Mouse (Mus musculus): Measurements from ENCODE around the gene Ankdd1a.

The Ankdd1a gene

GRCm38 (mm10) chr9:65519807-65520504 lies at the start of gene Ankdd1a:
Gene Ankdd1a (minus strand): TSS chr9:65520193.
- DNase-seq (ENCODE audit: low read depth, low spot score) = no peak

- no peak for DNase-seq (ENCODE audit: low read depth, low spot score)
Observed at GRCm38 (mm10) chr9:65569491-65569971, 49.5 kb upstream of the Ankdd1a start.

- no peak for DNase-seq (ENCODE audit: low read depth, low spot score)
Observed at GRCm38 (mm10) chr9:65568787-65569186, 48.8 kb upstream of the Ankdd1a start.

- DNase-seq (ENCODE audit: low read depth, low spot score) = no peak
Observed at GRCm38 (mm10) chr9:65564698-65565097, 44.7 kb upstream of the Ankdd1a start.

GRCm38 (mm10) chr9:65563073-65563472 lies 43.1 kb upstream of the Ankdd1a start:
- DNase-seq (ENCODE audit: low read depth, low spot score) = no peak

DNA sequence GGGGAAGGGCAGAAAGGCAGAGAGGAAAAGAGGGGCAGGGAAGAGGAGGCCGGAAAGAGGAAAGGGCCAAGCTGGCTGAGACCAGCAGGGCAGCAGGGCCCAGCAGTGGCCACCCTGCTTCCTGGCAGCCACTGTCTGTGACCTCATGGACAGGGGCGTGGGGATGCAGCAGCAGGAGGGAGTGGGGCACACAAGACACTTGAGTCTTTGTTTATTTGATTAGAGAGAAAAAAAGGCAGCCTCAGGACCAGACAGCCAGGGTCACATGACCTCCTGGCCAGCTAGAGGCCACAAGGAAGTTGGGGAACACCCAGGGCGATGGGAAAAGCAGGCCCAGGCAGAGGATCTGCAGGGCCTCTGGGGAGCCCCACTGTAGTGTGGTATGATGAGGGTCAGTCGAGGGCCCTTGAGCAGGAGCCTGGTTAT lies 42.1 kb upstream of the Ankdd1a start:
- DNase-seq (ENCODE audit: low read depth, low spot score) = no peak

DNA sequence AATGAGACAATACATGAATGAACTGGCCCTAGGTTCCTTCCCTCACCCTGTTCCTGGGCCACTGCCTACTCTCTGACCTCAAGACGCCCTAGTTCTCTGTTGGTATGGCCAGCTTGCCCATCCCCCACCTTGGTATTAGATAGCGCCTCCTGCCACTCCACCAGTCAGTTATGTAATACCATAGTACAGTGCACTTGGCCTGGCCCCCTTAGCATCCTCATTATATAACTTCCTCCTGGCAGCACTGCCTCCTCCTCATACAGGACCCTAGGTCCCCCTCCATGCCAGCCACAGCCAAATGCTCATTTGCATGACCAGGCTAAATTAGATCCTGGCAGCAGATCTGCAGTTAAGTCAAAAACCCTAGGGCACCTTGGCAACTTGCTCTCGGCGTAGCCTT lies 41.0 kb upstream of the Ankdd1a start:
- DNase-seq (ENCODE audit: low read depth, low spot score) = no peak

GRCm38 (mm10) chr9:65558806-65559205 lies 38.8 kb upstream of the Ankdd1a start:
- DNase-seq (ENCODE audit: low read depth, low spot score) = no peak

DNA sequence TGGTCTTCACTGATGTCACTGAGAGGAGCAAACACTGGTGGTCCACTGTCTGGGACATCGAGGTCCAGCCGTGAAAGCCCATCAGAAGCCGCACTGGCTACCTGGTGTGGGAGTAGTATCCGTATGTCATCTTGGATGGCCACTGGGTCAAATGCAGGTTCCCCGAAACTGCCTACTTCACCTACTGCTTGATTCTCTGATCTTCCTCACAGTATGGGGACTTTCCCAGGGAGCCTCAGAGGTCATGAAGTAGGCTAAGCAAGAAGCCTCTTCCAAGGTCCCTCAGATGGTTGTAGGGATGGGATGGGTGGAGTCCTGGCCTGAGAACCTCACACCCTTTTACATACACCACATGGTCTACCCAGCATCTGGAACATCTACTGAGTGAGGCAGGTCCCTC lies 37.0 kb upstream of the Ankdd1a start:
- no peak for DNase-seq (ENCODE audit: low read depth, low spot score)

DNA sequence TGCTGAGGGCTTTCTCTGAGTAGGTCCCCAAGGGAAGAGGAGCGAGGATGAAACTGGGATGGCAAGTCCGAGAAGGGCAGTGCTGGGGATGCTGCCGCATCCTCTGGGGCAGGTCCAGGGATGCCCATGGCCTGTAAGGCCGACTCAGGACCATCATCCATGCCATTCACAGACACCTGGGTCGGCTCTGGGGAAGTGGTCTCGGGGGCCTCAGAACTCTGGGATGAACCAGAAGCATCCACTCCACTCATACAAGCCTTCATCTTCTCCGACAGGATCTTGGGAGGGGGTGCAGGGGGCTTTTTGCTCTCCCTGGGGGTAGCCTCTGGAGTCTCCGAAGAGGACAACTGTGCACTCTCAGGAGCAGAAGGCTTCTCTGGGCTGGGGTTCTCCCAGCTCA lies 36.4 kb upstream of the Ankdd1a start:
- no peak for DNase-seq (ENCODE audit: low read depth, low spot score)

DNA sequence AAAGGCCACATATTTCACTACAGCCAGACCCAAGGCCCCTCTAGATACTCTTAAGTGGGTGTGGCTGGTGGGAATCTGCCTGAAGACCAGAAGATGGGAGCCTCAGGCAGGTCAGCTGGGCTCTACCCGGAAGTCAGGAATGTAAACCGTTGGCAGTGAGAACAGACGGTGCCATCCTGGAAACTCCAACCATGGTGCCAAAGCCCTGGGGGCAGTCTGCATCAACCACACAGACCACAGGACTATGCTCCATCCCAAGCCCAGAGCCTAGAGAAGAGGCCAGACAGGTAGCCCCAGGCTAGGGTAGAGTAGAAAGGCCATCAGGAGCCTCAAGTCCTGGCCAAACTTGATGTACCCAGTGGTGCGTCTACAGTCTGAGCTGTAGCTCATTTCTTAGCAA lies 35.6 kb upstream of the Ankdd1a start:
- DNase-seq (ENCODE audit: low read depth, low spot score) = no peak

DNA sequence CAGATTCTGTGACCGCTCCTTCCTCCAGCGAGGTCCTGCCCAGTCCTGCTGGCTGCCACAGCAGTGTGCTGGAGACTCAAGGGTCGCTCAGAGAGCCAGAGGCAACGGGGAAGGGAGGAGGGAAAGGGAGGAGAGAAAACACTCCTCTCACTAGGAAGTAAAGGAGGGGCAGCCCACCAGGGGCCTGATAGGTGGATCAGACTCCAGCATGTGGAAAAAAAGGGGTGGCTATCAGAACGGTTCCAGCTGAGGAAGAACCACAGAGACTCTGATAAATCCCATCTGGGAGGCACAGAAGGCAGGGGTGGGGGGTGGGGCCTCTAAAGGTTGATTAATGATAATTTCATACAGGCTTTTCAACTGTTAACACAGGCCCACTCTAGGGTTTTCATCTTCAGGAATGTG lies 35.0 kb upstream of the Ankdd1a start:
- no peak for DNase-seq (ENCODE audit: low read depth, low spot score)

- peak; percentile 72 for DNase-seq (ENCODE audit: low read depth, low spot score)
Observed at GRCm38 (mm10) chr9:65552711-65553110, 32.7 kb upstream of the Ankdd1a start.

DNA sequence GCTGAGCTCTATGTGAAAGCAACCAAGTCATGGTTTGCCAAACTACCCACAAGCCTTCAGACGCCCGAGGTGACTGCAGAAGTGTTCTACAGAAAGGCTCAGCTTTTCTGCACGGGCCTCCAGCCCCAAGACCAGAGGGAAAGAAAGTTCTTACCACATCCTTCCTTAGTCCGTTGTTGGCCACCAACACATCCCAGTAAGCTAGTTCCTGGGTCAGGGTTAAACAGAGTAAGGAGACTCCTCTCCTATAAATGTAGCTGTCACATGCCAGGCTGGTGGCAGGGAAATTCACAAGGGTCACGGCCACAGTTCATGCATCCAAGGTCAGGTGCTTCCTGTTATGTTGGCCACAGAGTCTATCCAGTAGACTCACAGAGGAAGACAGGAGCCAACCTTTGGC lies 32.1 kb upstream of the Ankdd1a start:
- peak; percentile 68 for DNase-seq (ENCODE audit: low read depth, low spot score)

DNA sequence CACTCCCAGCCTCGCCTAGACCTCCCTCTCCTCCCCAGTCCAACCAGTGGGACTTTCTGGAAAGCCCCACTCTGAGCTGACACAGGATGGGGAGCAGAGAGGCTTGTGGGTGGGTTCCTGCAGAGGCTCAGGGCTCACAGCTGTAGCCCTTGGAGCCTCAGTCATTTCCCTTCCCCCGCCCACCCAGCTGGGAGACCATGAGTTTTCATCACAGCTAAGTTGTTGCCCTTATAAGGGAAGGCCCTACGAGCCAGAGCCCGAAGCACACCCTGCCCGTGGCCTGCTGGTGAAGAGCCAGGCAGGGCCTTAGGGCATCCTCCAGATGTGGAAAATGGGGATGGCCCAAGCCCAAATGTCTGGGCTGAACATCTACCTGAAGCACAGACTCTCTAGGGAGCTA lies 31.0 kb upstream of the Ankdd1a start:
- DNase-seq (ENCODE audit: low read depth, low spot score) = peak; percentile 89

DNA sequence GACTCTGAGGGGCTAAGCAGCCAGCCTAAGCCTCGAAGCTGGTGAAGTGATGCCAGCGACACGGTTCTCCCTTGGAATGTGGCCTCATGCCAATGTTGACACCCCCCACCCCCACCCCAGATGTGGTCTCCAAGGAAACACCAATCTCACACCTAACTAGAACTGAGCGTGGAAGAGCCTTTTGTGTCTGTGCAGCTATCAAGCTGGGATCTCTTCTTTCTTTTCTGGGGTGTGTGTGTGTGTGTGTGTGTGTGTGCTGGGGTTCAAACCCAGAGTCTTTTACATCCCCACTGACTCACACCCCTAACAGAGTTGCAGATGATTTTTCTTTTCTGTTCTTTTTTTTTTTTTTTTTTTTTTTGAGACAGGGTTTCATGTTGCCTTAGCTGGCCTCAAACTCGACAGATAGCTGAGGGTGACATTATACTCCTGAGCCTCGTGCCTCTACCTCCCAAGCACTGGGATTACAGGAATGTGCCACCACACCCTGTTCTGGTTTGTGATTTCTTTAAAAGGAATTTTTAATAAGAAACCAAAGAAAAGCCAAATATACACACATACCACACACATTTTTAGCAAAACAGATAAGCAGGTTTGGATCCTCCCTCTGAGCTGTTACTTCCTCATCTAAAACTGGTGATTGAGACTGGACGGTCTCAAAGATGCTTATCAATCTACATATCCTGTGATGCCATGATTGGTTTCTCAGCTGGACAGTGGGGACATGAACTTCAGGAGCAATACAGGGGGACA lies 30.3 kb upstream of the Ankdd1a start:
- DNase-seq (ENCODE audit: low read depth, low spot score) = peak; percentile 70

DNA sequence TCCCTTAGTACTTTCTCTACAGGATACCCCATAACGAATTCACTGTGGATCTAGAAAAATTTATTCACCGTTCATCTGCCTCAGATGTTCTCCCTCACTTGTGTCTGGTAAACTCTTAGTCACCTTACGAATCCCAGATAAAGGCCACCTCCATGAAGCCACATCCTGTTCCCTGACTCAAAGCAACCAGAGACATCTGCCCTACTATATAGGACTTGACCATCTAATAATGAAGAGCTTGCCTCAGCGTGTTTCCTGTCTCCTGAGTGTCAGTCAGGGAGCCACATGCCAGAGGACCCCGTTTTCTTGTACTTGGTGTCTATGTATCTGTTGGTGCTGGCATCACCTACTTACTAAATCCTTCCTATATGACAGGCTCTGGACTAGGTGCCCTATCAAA lies 29.6 kb upstream of the Ankdd1a start:
- peak; percentile 47 for DNase-seq (ENCODE audit: low read depth, low spot score)

GRCm38 (mm10) chr9:65549139-65549538 lies 29.1 kb upstream of the Ankdd1a start:
- DNase-seq (ENCODE audit: low read depth, low spot score) = no peak

DNA sequence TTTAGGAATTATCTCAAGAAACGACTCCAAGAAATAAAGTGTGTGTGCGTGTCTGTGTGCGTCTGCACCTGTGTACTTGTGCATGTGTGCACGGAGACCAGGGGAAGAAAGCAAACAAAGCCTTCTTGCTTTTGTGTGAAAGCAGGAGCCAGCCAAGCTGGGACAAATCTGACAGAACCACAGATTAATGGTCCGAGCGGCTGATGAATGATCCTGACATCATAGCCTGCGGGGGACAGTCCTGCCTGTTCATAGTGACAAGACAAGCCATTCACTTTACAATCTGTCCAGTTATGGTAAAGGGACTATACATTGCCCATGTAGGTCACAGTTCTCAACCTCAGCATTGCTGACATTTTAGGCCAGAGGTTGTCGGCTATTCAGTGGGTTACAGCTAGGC lies 28.3 kb upstream of the Ankdd1a start:
- no peak for DNase-seq (ENCODE audit: low read depth, low spot score)

- no peak for DNase-seq (ENCODE audit: low read depth, low spot score)
Observed at GRCm38 (mm10) chr9:65547844-65548243, 27.9 kb upstream of the Ankdd1a start.

- DNase-seq (ENCODE audit: low read depth, low spot score) = no peak
Observed at GRCm38 (mm10) chr9:65547111-65547510, 27.1 kb upstream of the Ankdd1a start.

DNA sequence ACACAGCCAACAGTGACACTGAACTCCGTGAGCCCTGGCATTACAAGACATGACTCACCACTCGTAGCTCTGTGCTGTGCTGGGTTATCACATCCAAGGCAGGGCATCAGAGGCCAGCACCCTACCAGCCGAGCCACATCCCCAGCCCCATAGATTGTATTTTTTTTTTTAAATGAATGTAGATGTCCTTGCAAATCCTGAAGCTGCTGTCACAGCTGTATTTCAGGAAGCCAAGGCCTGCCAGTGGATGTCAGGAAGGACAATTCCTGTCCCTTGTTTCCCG lies 26.4 kb upstream of the Ankdd1a start:
- DNase-seq (ENCODE audit: low read depth, low spot score) = no peak
